In the genomic region with DNA sequence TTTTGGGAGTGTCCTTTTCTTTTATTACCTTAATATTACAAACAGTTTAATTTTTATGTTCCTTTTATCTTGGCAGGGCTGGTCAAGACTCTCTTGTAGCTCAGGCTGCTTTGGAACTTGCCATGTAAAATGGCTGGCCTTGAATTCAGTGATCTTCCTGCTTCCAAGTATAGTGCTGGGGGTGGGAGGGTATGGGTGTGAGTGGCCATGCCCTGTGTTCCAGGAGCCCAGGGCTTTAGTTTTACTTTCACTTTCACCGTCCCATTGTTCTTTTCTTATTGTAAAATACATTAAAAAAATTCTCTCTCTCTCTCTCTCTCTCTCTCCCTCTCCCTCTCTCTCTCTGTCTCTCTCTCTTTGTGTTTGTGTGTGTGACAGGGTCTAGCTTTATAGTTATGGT, we compare ENCODE assay signal across 14 mouse cellular contexts. TPM values are rescaled to one million over a fixed set of nuclear protein-coding genes. Genes with fewer than 3 reads are reported as not detected.
DNase-seq lines count a peak whose midpoint lies in the region; ATAC-seq and TF ChIP-seq lines count a peak whose summit lies in the region.
"Had no signal": no experiment of that assay in that cellular context is flagged by ENCODE, and none has a peak within 500 bp of the region (broad histone marks: within the 10 kb centered on the region; RNA-seq: fewer than 3 reads in every experiment).

No protein-coding gene starts in this region.

- intact Hi-C loops in left cerebral cortex, postnatal 25 days (cut with DNase I) = no loop called here

- no peak for TF ChIP-seq CTCF in lung, embryonic 14.5 days (IDR thresholded peaks at IDR 0.05; ENCODE audit: low read depth)
- no peak for TF ChIP-seq CTCF in CH12.LX (conservative IDR thresholded peaks at IDR 0.05 in 1 of 2, IDR thresholded peaks at IDR 0.05 in 1 of 2; ENCODE audit: low read depth in 2 of 2, low read length in 2 of 2)

- H3K79me2 ChIP-seq in CH12.LX (replicated peaks; ENCODE audit: control insufficient read depth, extremely low read depth, insufficient read depth, poor library complexity, severe bottlenecking) = no peaks in the 10 kb centered on the region

- H3K9me3 ChIP-seq in lung, embryonic 14.5 days (ENCODE audit: low read depth, low read length) = no peaks in the 10 kb centered on the region
- peaks cover 2% of the 10 kb centered on the region for H3K9me3 ChIP-seq in CH12.LX (replicated peaks; ENCODE audit: low read length)
- H3K9me3 ChIP-seq: forebrain, embryonic 10.5 days; limb, embryonic 12.5 days; midbrain, embryonic 12.5 days had no signal

- dilution Hi-C loops in CH12.LX (cut with MboI; ENCODE audit: extremely low pct_ligation_motif_present, extremely low pct_unique_long_range_greater_than_20kb, low sequenced_read_pairs) = no loop called here

- H3K4me3 ChIP-seq in lung, embryonic 14.5 days (ENCODE audit: low read depth, low read length) = no peak overlapping the region
- no peak overlapping the region for H3K4me3 ChIP-seq in CH12.LX (replicated peaks in 1 of 3; ENCODE audit: low read depth in 2 of 3, low read length in 2 of 3, poor library complexity in 1 of 3)
- H3K4me3 ChIP-seq: forebrain, embryonic 10.5 days; limb, embryonic 12.5 days; midbrain, embryonic 12.5 days had no signal

- no peaks in the 10 kb centered on the region for H3K4me1 ChIP-seq in lung, embryonic 14.5 days (ENCODE audit: insufficient read depth)
- peaks cover 0 to 54% of the 10 kb centered on the region in 2 experiments; a peak in 3 of 4 replicates for H3K4me1 ChIP-seq in CH12.LX (ENCODE audit: control insufficient read depth in 1 of 2, insufficient read depth in 2 of 2)
- H3K4me1 ChIP-seq: forebrain, embryonic 10.5 days; limb, embryonic 12.5 days; midbrain, embryonic 12.5 days had no signal

- TF ChIP-seq RAD21 in CH12.LX (IDR thresholded peaks at IDR 0.05; ENCODE audit: low read depth, low read length) = no peak

- WGBS in lung, embryonic 14.5 days = 76% methylated on average over 1 of the region's 1 CpGs

- H3K4me2 ChIP-seq in lung, embryonic 14.5 days = no peak overlapping the region
- peak overlapping the region; percentile 47 for H3K4me2 ChIP-seq in CH12.LX (ENCODE audit: insufficient read depth, low read depth, poor library complexity, severe bottlenecking)
- H3K4me2 ChIP-seq: limb, embryonic 12.5 days; midbrain, embryonic 12.5 days had no signal

- no peak for TF ChIP-seq POLR2A in CH12.LX (IDR thresholded peaks at IDR 0.05; ENCODE audit: low read depth, low read length)

- no peak overlapping the region for H3K27ac ChIP-seq in lung, embryonic 14.5 days (ENCODE audit: low read depth)
- H3K27ac ChIP-seq in CH12.LX (ENCODE audit: insufficient read depth, low read depth) = no peak overlapping the region
- H3K27ac ChIP-seq: forebrain, embryonic 10.5 days; limb, embryonic 12.5 days; midbrain, embryonic 12.5 days had no signal

- H3K36me3 ChIP-seq in lung, embryonic 14.5 days (ENCODE audit: insufficient read depth) = no peaks in the 10 kb centered on the region
- H3K36me3 ChIP-seq in CH12.LX (replicated peaks in 1 of 2; ENCODE audit: control insufficient read depth in 1 of 2, insufficient read depth in 1 of 2, low read length in 1 of 2) = peaks cover 8 to 25% of the 10 kb centered on the region in 2 experiments
- H3K36me3 ChIP-seq: midbrain, embryonic 12.5 days had no signal

- H3K9ac ChIP-seq in lung, embryonic 14.5 days = no peak overlapping the region
- H3K9ac ChIP-seq in CH12.LX (ENCODE audit: insufficient read depth, low read depth) = peak overlapping the region; percentile 68; the same call in 1 of the 2 replicates
- H3K9ac ChIP-seq: limb, embryonic 12.5 days; midbrain, embryonic 12.5 days had no signal

- no peak for ATAC-seq in lung, embryonic 14.5 days (ENCODE audit: insufficient read depth)
- ATAC-seq in activated CD4-positive, CD25-positive, alpha-beta regulatory T cell, adult 4 months = peak; percentile 76
- peak; percentile 61; the same call in 1 of the 2 replicates for ATAC-seq in megakaryocyte-erythroid progenitor cell, adult 5-6 weeks (replicated peaks; ENCODE audit: low FRiP score, low TSS enrichment, poor library complexity, severe bottlenecking)

- DNase-seq in lung, embryonic 14.5 days = peak; percentile 9
- DNase-seq in lung, postnatal 4 days = no peak
- peak; percentile 44 for DNase-seq in CH12.LX (ENCODE audit: extremely low read depth)
- DNase-seq in left cerebral cortex, postnatal 25 days (ENCODE audit: low spot score in 2 of 2) = no peak
- DNase-seq in embryo, embryonic 10.5 days (ENCODE audit: low spot score) = no peak
- DNase-seq: embryo, embryonic 11 days; gastrocnemius, postnatal 10 days; kidney, adult 9 months; right cerebral cortex, postnatal 14 days had no signal

- in situ Hi-C loops in CH12.LX (cut with MboI; ENCODE audit: low pct_ligation_motif_present, low pct_unique_long_range_greater_than_20kb, low sequenced_read_pairs) = no loop called here

- no peaks in the 10 kb centered on the region for H3K27me3 ChIP-seq in lung, embryonic 14.5 days (ENCODE audit: insufficient read depth, low read length)
- H3K27me3 ChIP-seq in CH12.LX (replicated peaks) = no peaks in the 10 kb centered on the region
- H3K27me3 ChIP-seq: limb, embryonic 12.5 days; midbrain, embryonic 12.5 days had no signal

- no peak for TF ChIP-seq EP300 in CH12.LX (IDR thresholded peaks at IDR 0.05; ENCODE audit: low read length)

TF ChIP-seq in CH12.LX, 34 proteins besides CTCF, POLR2A, EP300 and RAD21:
- TF ChIP-seq IRF4 (IDR thresholded peaks at IDR 0.05; ENCODE audit: low read depth, low read length) (0 out of 2 replicates have a peak, but pooled peaks have one; percentile 15), RCOR1 (conservative IDR thresholded peaks at IDR 0.05; ENCODE audit: low read depth, low read length) (no peak)

RNA-seq across cellular contexts. Expression of a gene that starts 37.1 kb away (rescaled TPM):
- polyA plus RNA-seq in lung, embryonic 14.5 days (2014; fragmentation: Nextera tagmentation; extraction: Ambion mirVana) = 53.7 and 54.2 TPM in 2 replicates
- total RNA-seq in CH12.LX (2012; rRNA removed) (25.8 and 28.5 TPM in 2 replicates), CH12.LX (2014; rRNA removed) (79.3 and 83.5 TPM in 2 replicates)
- polyA plus RNA-seq in CH12.LX (2012; ENCODE audit: insufficient read length, low read depth) = 61.1 and 64.7 TPM in 2 replicates
- polyA plus RNA-seq in activated CD4-positive, CD25-positive, alpha-beta regulatory T cell, adult 4 months (2017; shearing (Covaris generic)) = 10 to 100 TPM; 62.2 to 68.7 TPM
- 35.3 and 40.0 TPM in 2 replicates for total RNA-seq in megakaryocyte-erythroid progenitor cell, adult 5-6 weeks (2014; fragmentation: Nextera tagmentation)
- total RNA-seq in megakaryocyte-erythroid progenitor cell, adult 5-6 weeks (2017) = 51.7 and 74.3 TPM in 2 replicates
- 10 to 100 TPM; 68.8 to 70.2 TPM for total RNA-seq in left cerebral cortex, postnatal 25 days (2021)

RNA-seq across cellular contexts. Expression of a gene that starts 37.1 kb away (rescaled TPM):
- polyA plus RNA-seq in lung, embryonic 14.5 days (2014; fragmentation: Nextera tagmentation; extraction: Ambion mirVana) = 33.7 and 34.2 TPM in 2 replicates
- 31.6 and 34.5 TPM in 2 replicates for total RNA-seq in CH12.LX (2012; rRNA removed)
- 14.6 and 18.1 TPM in 2 replicates for total RNA-seq in CH12.LX (2014; rRNA removed)
- 78.3 and 79.5 TPM in 2 replicates for polyA plus RNA-seq in CH12.LX (2012; ENCODE audit: insufficient read length, low read depth)
- polyA plus RNA-seq in activated CD4-positive, CD25-positive, alpha-beta regulatory T cell, adult 4 months (2017; shearing (Covaris generic)) = 10 to 100 TPM; 67.6 to 69.6 TPM
- total RNA-seq in megakaryocyte-erythroid progenitor cell, adult 5-6 weeks (2014; fragmentation: Nextera tagmentation) = 37.2 and 41.7 TPM in 2 replicates
- 17.6 and 28.0 TPM in 2 replicates for total RNA-seq in megakaryocyte-erythroid progenitor cell, adult 5-6 weeks (2017)
- total RNA-seq in left cerebral cortex, postnatal 25 days (2021) = 10 to 100 TPM; 25.0 to 27.5 TPM

RNA-seq across cellular contexts. Expression of a gene that starts 56.2 kb away (rescaled TPM):
- 7.1 and 8.2 TPM in 2 replicates for polyA plus RNA-seq in lung, embryonic 14.5 days (2014; fragmentation: Nextera tagmentation; extraction: Ambion mirVana)
- total RNA-seq in CH12.LX (2012; rRNA removed) = 0.84 and 1.0 TPM in 2 replicates
- 0.21 and 0.39 TPM in 2 replicates for total RNA-seq in CH12.LX (2014; rRNA removed)
- polyA plus RNA-seq in CH12.LX (2012; ENCODE audit: insufficient read length, low read depth) = 1.1 and 1.9 TPM in 2 replicates
- 1 to 10 TPM; 1.1 to 1.4 TPM for polyA plus RNA-seq in activated CD4-positive, CD25-positive, alpha-beta regulatory T cell, adult 4 months (2017; shearing (Covaris generic))
- not detected in 2 replicates for total RNA-seq in megakaryocyte-erythroid progenitor cell, adult 5-6 weeks (2014; fragmentation: Nextera tagmentation)
- not detected in 2 replicates for total RNA-seq in megakaryocyte-erythroid progenitor cell, adult 5-6 weeks (2017)
- 10 to 100 TPM in 1 of 2 experiments, 1 to 10 TPM in 1; 7.6 to 10.0 TPM for total RNA-seq in left cerebral cortex, postnatal 25 days (2021)

Comparison
In these comparisons a context has a peak if more than half of its experiments do, and no peak if none do; other contexts are left out.
1. DNase-seq: peak in lung, embryonic 14.5 days (single experiment) and CH12.LX (single experiment); none in lung, postnatal 4 days (0 of 2), left cerebral cortex, postnatal 25 days (0 of 2) and embryo, embryonic 10.5 days (single experiment).
2. RNA of a gene that starts 56.2 kb away (total RNA-seq): 7.6 to 10.0 TPM in left cerebral cortex, postnatal 25 days; 0.21 to 1.0 TPM in CH12.LX and not detected in megakaryocyte-erythroid progenitor cell, adult 5-6 weeks; every median in the first group is over 4 times any median in the second.